Mouse (Mus musculus) cerebellum, adult 2 months (tissue): ENCODE data around the gene Tpst2. TPM values are rescaled to one million over a fixed set of nuclear protein-coding genes. Genes with fewer than 3 reads are reported as not detected.

Experiments used
- DNase-seq, 2 experiments: peaks; one replicate each; pipeline ENCODE4 v3.0.0; 2021
- H3K27ac ChIP-seq: fragments of 200-500 bp; 2 replicates; pipeline ENCODE4 v1.5.1; 2012; ENCODE audit warnings: low read length, control low read depth, inconsistent platforms; ENCODE audit not compliant: insufficient read depth
- H3K27me3 ChIP-seq: fragments of 200-500 bp; 2 replicates; pipeline ENCODE4 v1.6.1; 2012; ENCODE audit warnings: inconsistent platforms, mild to moderate bottlenecking, low read length, moderate library complexity; ENCODE audit not compliant: control insufficient read depth, insufficient read depth
- H3K4me1 ChIP-seq: fragments of 200-500 bp; 2 replicates; pipeline ENCODE4 v1.6.1; 2011; ENCODE audit warnings: low read length; ENCODE audit not compliant: control insufficient read depth, insufficient read depth
- H3K4me3 ChIP-seq: fragments of 200-500 bp; replicated peaks from 2 replicates; pipeline ENCODE3; 2011; ENCODE audit warnings: mild to moderate bottlenecking, low read depth, low read length, control low read depth; ENCODE audit not compliant: insufficient read depth
- CTCF ChIP-seq: fragments of 200-500 bp; IDR thresholded peaks from 2 replicates; pipeline ENCODE4 v1.5.1; 2011; ENCODE audit warnings: low read depth, mild to moderate bottlenecking, control low read depth, low read length, moderate library complexity, borderline replicate concordance; ENCODE audit not compliant: insufficient read depth
- POLR2A ChIP-seq: fragments of 200-500 bp; IDR thresholded peaks from 2 replicates; pipeline ENCODE4 v1.6.1; 2011; ENCODE audit warnings: low read length, control low read depth, borderline replicate concordance; ENCODE audit not compliant: insufficient read depth
- WGBS: fragments of 180-500 bp; shearing (Covaris S2); methylation state at CpG from one replicate; pipeline ENCODE4 v1.1.7; 2018; 5-methylcytosine and 5-hydroxymethylcytosine counted together
- polyA plus RNA-seq: library from polyadenylated mRNA; depleted of rRNA; stranded (reverse); fragments of >200 nt; gene quantifications from 2 replicates; pipeline ENCODE4 v1.2.3, GENCODE M21; 2012

Tpst2 gene
- polyA plus RNA-seq, 1 experiment = 30.3 TPM

DNA sequence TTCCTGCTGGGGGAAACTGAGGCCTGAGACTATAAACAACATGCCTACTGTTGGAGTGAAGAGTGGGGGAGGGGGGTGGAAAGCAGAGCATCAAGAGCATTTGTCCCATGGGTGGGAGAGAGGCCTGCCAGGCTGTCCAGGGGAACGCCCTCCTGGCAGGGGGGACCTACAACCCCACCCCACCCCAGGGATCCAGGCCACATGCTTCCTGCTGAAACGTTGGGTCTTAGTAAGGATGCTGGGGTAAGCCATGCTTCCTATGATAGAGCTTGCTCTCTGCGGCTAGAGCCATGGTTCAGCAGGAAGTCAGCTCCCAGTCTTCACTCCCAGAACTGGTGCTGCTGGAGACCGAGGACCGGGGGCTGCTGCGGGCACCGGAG, 7.7 kb downstream of the Tpst2 start:
- Histone ChIP-seq H3K27ac (no peak overlapping the region), H3K4me1 (peaks cover 39% of the 10 kb centered on the region), H3K27me3 (no peaks in the 10 kb centered on the region), H3K4me3 (no peak overlapping the region)
- 84% methylated on average over 7 of the region's 7 CpGs for WGBS
- DNase-seq = no peak
- TF ChIP-seq CTCF = no peak
- no peak for TF ChIP-seq POLR2A

- DNase-seq = no peak
- Histone ChIP-seq H3K4me3 (no peak overlapping the region), H3K27me3 (no peaks in the 10 kb centered on the region), H3K27ac (no peak overlapping the region), H3K4me1 (peaks cover 38% of the 10 kb centered on the region)
- WGBS = 73% methylated on average over 7 of the region's 7 CpGs
- TF ChIP-seq CTCF = no peak
- TF ChIP-seq POLR2A = no peak
Observed at GRCm38 (mm10) chr5:112285548-112286085, 9.1 kb downstream of the Tpst2 start.

DNA sequence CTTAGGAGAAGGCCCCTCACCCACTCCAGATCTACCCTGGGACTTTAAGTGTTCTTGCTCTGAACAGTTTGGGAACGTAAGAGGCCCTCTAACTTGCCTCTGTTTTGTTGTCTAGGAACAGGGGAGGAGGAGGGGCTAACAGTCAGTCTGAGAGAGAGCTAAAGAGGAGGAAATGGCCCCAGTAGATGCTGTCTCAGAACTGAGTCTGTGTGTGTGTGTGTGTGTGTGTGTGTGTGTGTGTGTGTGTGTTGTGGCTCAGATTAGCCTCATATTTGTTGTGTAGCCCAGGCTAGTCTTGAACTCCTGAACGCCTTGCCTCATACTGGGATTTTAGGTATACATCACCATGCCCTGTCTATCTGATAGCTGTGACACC, 10.1 kb downstream of the Tpst2 start:
- no peak for DNase-seq
- WGBS = 87% methylated on average over 2 of the region's 2 CpGs
- H3K27me3 ChIP-seq = no peaks in the 10 kb centered on the region
- no peak overlapping the region for H3K27ac ChIP-seq
- H3K4me3 ChIP-seq = no peak overlapping the region
- no peak for TF ChIP-seq CTCF
- no peak for TF ChIP-seq POLR2A
- H3K4me1 ChIP-seq = peaks cover 36% of the 10 kb centered on the region

GRCm38 (mm10) chr5:112286984-112287641, 10.6 kb downstream of the Tpst2 start:
- TF ChIP-seq POLR2A (no peak), CTCF (no peak)
- Histone ChIP-seq H3K4me1 (peaks cover 34% of the 10 kb centered on the region), H3K27me3 (no peaks in the 10 kb centered on the region), H3K4me3 (no peak overlapping the region), H3K27ac (no peak overlapping the region)
- no peak for DNase-seq
- 91% methylated on average over 11 of the region's 11 CpGs for WGBS

DNA sequence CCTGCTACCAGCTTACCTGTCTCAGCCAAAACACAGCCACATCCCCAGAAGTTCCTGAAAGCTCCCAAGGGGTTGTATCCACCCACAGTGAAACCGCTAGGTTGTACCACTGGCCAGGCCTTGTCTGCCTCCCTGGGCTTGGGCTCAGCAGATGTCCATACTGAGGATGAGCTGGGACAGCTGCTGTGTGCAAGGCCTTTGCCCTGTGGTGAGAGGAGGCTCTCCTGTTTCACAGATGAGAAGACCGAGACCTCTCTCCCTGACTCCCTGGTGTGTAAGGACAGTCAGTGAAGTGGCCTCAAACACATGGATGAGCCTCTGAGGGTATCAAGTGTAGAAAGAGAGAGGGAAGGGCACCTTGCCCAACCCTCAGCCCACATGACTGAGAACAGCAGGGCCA, 11.2 kb downstream of the Tpst2 start:
- Histone ChIP-seq H3K27me3 (no peaks in the 10 kb centered on the region), H3K4me3 (no peak overlapping the region), H3K4me1 (peaks cover 29% of the 10 kb centered on the region), H3K27ac (no peak overlapping the region)
- WGBS = 85% methylated on average over 2 of the region's 2 CpGs
- DNase-seq = no peak
- TF ChIP-seq CTCF (no peak), POLR2A (no peak)

DNA sequence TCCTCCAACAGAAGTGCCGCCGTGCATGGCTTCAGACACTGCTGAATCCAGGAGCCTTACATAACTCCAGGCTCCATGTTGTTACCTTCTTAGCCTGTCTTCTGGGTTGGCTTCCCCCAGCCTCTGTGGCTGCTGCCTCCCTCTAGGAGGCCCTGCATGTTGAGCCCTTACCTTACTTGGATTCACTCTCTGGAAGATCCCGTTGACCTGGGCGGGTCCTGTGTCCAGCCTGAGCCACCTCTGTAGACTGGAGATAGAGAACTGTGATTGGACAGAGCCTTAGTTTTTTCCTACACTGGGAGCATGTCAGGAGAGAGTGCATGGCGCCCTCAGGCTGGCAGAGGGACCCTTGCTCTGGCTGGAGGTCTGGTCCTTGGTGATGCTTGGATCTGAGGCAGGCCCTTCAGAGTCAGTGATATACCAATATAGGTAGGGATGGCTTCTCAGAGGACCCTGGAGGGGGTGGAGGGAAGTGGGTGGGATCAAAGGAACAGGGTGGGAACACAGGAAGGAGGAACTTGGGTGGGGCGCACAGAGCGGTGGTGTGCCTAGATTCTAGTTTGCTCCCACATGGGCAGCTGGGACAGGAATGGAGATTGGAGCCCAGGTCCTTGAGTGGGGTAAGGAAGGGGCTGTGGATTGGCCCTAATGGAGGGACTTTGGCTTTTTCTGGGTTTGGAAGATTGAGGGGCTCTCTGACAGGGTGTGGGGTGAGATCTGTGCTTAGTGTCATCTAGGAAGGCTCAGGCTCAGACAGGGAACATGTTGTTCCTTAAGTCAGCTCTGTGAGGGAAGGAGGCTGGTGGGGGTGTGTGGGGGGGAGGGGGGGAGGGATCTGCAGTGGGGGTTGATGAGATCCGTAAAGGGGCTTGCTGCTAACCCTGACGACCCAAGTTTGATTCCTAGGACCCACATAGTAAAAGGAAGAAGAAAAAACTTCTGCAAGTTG, 12.0 kb downstream of the Tpst2 start:
- Histone ChIP-seq H3K4me3 (no peak overlapping the region), H3K27me3 (no peaks in the 10 kb centered on the region), H3K4me1 (peaks cover 23% of the 10 kb centered on the region), H3K27ac (no peak overlapping the region)
- no peak for TF ChIP-seq POLR2A
- TF ChIP-seq CTCF = no peak
- DNase-seq = no peak
- 83% methylated on average over 9 of the region's 9 CpGs for WGBS

DNA sequence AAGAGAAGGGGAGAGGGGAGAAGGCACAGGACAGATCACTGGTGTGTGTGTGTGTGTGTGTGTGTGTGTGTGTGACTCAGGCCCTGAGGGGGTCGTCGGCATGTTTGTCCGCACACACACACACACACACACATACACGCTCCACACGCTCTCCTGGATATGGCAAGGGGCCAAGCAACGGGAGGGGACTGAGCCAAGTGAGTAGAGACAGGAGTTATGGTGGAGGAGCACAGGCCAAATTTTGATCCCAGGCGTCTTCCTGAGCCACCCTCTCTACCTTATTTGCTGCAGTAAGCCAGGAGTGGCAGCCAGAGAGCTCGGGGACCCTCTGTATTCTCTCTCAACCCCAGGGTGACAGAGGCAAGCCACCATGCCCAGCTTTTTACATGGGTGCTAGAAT, 12.7 kb downstream of the Tpst2 start:
- Histone ChIP-seq H3K4me1 (peaks cover 21% of the 10 kb centered on the region), H3K27me3 (no peaks in the 10 kb centered on the region), H3K4me3 (no peak overlapping the region), H3K27ac (no peak overlapping the region)
- TF ChIP-seq POLR2A (no peak), CTCF (no peak)
- peak in 1 of 2 experiments; percentile 55 for DNase-seq
- WGBS = 15% methylated on average over 8 of the region's 8 CpGs

GRCm38 (mm10) chr5:112289819-112290535, 13.5 kb downstream of the Tpst2 start:
- WGBS = 58% methylated on average over 16 of the region's 16 CpGs
- no peak overlapping the region for H3K27ac ChIP-seq
- no peak overlapping the region for H3K4me3 ChIP-seq
- TF ChIP-seq CTCF (no peak), POLR2A (no peak)
- H3K27me3 ChIP-seq = no peaks in the 10 kb centered on the region
- peak; percentile 54 to 66 for DNase-seq
- H3K4me1 ChIP-seq = peaks cover 19% of the 10 kb centered on the region
